Mouse (Mus musculus): ENCODE data around the gene Rapgefl1.

GRCm38 (mm10) chr11:98889977-98890376 is 53.4 kb downstream of the Rapgefl1 start:
- no peak for TF ChIP-seq CTCF (IDR thresholded peaks at IDR 0.05; ENCODE audit: low read depth)
- no peak for TF ChIP-seq EP300 (IDR thresholded peaks at IDR 0.05; ENCODE audit: low read depth)
